Mouse (Mus musculus): ENCODE measurements around the gene Uevld.

Uevld gene

GRCm38 (mm10) chr7:46919551-46920176 lies 38.7 kb downstream of the Uevld start, which contains the start of gene Tsg101:
TSS of gene Tsg101 (minus strand) at chr7:46919969.
- peak; percentile 13; the same call in 1 of the 2 replicates for TF ChIP-seq GATA4 (IDR thresholded peaks at IDR 0.05; ENCODE audit: insufficient replicate concordance, low read length)

GRCm38 (mm10) chr7:46918678-46919371 lies 39.5 kb downstream of the Uevld start:
- TF ChIP-seq GATA4 (IDR thresholded peaks at IDR 0.05; ENCODE audit: insufficient replicate concordance, low read length): no peak

GRCm38 (mm10) chr7:46916376-46916775 lies 42.0 kb downstream of the Uevld start:
- no peak for TF ChIP-seq GATA4 (IDR thresholded peaks at IDR 0.05; ENCODE audit: insufficient replicate concordance, low read length)

- no peak for TF ChIP-seq GATA4 (IDR thresholded peaks at IDR 0.05; ENCODE audit: insufficient replicate concordance, low read length)
These were observed 47.1 kb downstream of the Uevld start for GRCm38 (mm10) chr7:46911250-46911649.

GRCm38 (mm10) chr7:46899343-46899742 lies 59.0 kb downstream of the Uevld start:
- TF ChIP-seq GATA4 (IDR thresholded peaks at IDR 0.05; ENCODE audit: insufficient replicate concordance, low read length): no peak

- no peak for TF ChIP-seq GATA4 (IDR thresholded peaks at IDR 0.05; ENCODE audit: insufficient replicate concordance, low read length)
These were observed 62.8 kb downstream of the Uevld start for GRCm38 (mm10) chr7:46895511-46895910.

GRCm38 (mm10) chr7:46883304-46883703 lies 75.0 kb downstream of the Uevld start:
- no peak for TF ChIP-seq GATA4 (IDR thresholded peaks at IDR 0.05; ENCODE audit: insufficient replicate concordance, low read length)

GRCm38 (mm10) chr7:46880992-46881391 lies 77.3 kb downstream of the Uevld start:
- no peak for TF ChIP-seq GATA4 (IDR thresholded peaks at IDR 0.05; ENCODE audit: insufficient replicate concordance, low read length)

- TF ChIP-seq GATA4 (IDR thresholded peaks at IDR 0.05; ENCODE audit: insufficient replicate concordance, low read length): no peak
These were observed 78.5 kb downstream of the Uevld start for GRCm38 (mm10) chr7:46879851-46880250.

- no peak for TF ChIP-seq GATA4 (IDR thresholded peaks at IDR 0.05; ENCODE audit: insufficient replicate concordance, low read length)
These were observed 81.1 kb downstream of the Uevld start for GRCm38 (mm10) chr7:46877255-46877654.

- no peak for TF ChIP-seq GATA4 (IDR thresholded peaks at IDR 0.05; ENCODE audit: insufficient replicate concordance, low read length)
These were observed 81.5 kb downstream of the Uevld start for GRCm38 (mm10) chr7:46876841-46877240.

Measured in liver, adult (tissue).